Mouse (Mus musculus): ENCODE data around the gene Stard5.

The Stard5 gene

GRCm38 (mm10) chr7:83632682-83633120 lies 942 bp downstream of the Stard5 start:
- peak; percentile 1 for DNase-seq (ENCODE audit: low read depth, low spot score)

- no peak for DNase-seq (ENCODE audit: low read depth, low spot score)
Measured at GRCm38 (mm10) chr7:83633856-83634255, 2.1 kb downstream of the Stard5 start.

GRCm38 (mm10) chr7:83635726-83636125 lies 4.0 kb downstream of the Stard5 start:
- no peak for DNase-seq (ENCODE audit: low read depth, low spot score)

GRCm38 (mm10) chr7:83636425-83636824 lies 4.7 kb downstream of the Stard5 start:
- no peak for DNase-seq (ENCODE audit: low read depth, low spot score)

- no peak for DNase-seq (ENCODE audit: low read depth, low spot score)
Measured at GRCm38 (mm10) chr7:83637781-83638583, 6.2 kb downstream of the Stard5 start.

GRCm38 (mm10) chr7:83639084-83639483 lies 7.3 kb downstream of the Stard5 start:
- DNase-seq (ENCODE audit: low read depth, low spot score) = no peak

GRCm38 (mm10) chr7:83640581-83640980 lies 8.8 kb downstream of the Stard5 start:
- DNase-seq (ENCODE audit: low read depth, low spot score) = no peak

- DNase-seq (ENCODE audit: low read depth, low spot score) = no peak
Measured at GRCm38 (mm10) chr7:83641163-83641562, 9.4 kb downstream of the Stard5 start.

- no peak for DNase-seq (ENCODE audit: low read depth, low spot score)
Measured at GRCm38 (mm10) chr7:83643581-83643980, 11.8 kb downstream of the Stard5 start.

- DNase-seq (ENCODE audit: low read depth, low spot score) = no peak
Measured at GRCm38 (mm10) chr7:83644761-83645160, 13.0 kb downstream of the Stard5 start.

- DNase-seq (ENCODE audit: low read depth, low spot score) = no peak
Measured at GRCm38 (mm10) chr7:83645476-83645875, 13.7 kb downstream of the Stard5 start.

- no peak for DNase-seq (ENCODE audit: low read depth, low spot score)
Measured at GRCm38 (mm10) chr7:83648807-83649206, 17.0 kb downstream of the Stard5 start.

- DNase-seq (ENCODE audit: low read depth, low spot score) = no peak
Measured at GRCm38 (mm10) chr7:83650638-83651037, 18.9 kb downstream of the Stard5 start.

GRCm38 (mm10) chr7:83652498-83652897 lies 20.7 kb downstream of the Stard5 start:
- no peak for DNase-seq (ENCODE audit: low read depth, low spot score)

- DNase-seq (ENCODE audit: low read depth, low spot score) = no peak
Measured at GRCm38 (mm10) chr7:83653605-83654051, 21.9 kb downstream of the Stard5 start.

- DNase-seq (ENCODE audit: low read depth, low spot score) = no peak
Measured at GRCm38 (mm10) chr7:83654196-83654595, 22.4 kb downstream of the Stard5 start.

- no peak for DNase-seq (ENCODE audit: low read depth, low spot score)
Measured at GRCm38 (mm10) chr7:83654938-83655630, 23.3 kb downstream of the Stard5 start.

GRCm38 (mm10) chr7:83658716-83659115 lies 27.0 kb downstream of the Stard5 start:
- DNase-seq (ENCODE audit: low read depth, low spot score) = no peak

- no peak for DNase-seq (ENCODE audit: low read depth, low spot score)
Measured at GRCm38 (mm10) chr7:83659159-83660065, 27.7 kb downstream of the Stard5 start.

- DNase-seq (ENCODE audit: low read depth, low spot score) = no peak
Measured at GRCm38 (mm10) chr7:83660273-83660691, 28.5 kb downstream of the Stard5 start.

GRCm38 (mm10) chr7:83661031-83661430 lies 29.3 kb downstream of the Stard5 start:
- no peak for DNase-seq (ENCODE audit: low read depth, low spot score)

- DNase-seq (ENCODE audit: low read depth, low spot score) = no peak
Measured at GRCm38 (mm10) chr7:83661763-83662162, 30.0 kb downstream of the Stard5 start.

Data from forelimb bud, embryonic 11.5 days (tissue).